Mouse (Mus musculus) liver, adult 2 months (tissue): ENCODE data around the gene Galntl6.

ENCODE experiments used
- CTCF ChIP-seq: fragments of 200-500 bp; IDR thresholded peaks from 2 replicates; pipeline ENCODE4 v1.5.1; 2011; ENCODE audit warnings: low read depth, low read length, control low read depth
- POLR2A ChIP-seq: fragments of 200-500 bp; IDR thresholded peaks from 2 replicates; pipeline ENCODE4 v1.6.1; 2011; ENCODE audit warnings: low read length, control low read depth; ENCODE audit not compliant: insufficient read depth; ENCODE audit errors: extremely low read depth

DNA sequence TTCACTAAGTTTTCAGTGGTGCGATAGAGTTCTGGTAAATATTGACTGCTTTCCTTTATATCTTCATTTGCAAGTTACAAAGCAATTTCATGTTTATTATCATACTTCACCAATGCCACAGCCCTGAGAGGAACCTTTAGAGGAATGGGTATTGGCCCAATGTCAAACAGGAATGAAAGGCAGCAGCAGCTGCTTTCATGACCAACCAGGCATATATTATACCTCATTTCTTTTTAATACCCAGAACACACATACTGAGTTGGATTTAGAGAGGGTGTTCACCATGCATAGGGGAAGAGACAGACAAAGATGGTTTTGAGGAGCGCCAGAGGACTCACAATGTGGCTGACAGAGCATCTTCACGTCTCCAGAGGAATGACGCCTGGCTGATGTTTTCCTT is 1147.2 kb downstream of the Galntl6 start:
- no peak for TF ChIP-seq POLR2A
- no peak for TF ChIP-seq CTCF
